ENCODE assay signal across 7 mouse cellular contexts in genomic region chr1:153549536-153550199, GRCm38 (mm10). TPM values are rescaled to one million over a fixed set of nuclear protein-coding genes. Genes with fewer than 3 reads are reported as not detected.
DNase-seq lines count a peak whose midpoint lies in the region; ATAC-seq and TF ChIP-seq lines count a peak whose summit lies in the region.

TSS of gene Npl (minus strand) at chr1:153550045.

- H3K4me1 ChIP-seq in embryonic facial prominence, embryonic 13.5 days = 0 out of 2 replicates have a peak, but pooled peaks cover 4% of the 10 kb centered on the region
- H3K4me1 ChIP-seq in heart, adult 2 months (ENCODE audit: control insufficient read depth, insufficient read depth, low read length) = no peaks in the 10 kb centered on the region; the same call in 1 of the 2 replicates
- H3K4me1 ChIP-seq in kidney, adult 2 months (ENCODE audit: control insufficient read depth, insufficient read depth, low read length) = peaks cover 5% of the 10 kb centered on the region
- no peaks in the 10 kb centered on the region for H3K4me1 ChIP-seq in limb, embryonic 14.5 days (ENCODE audit: control insufficient read depth, insufficient read depth, low read length)
- H3K4me1 ChIP-seq in midbrain, embryonic 15.5 days = peaks cover 4% of the 10 kb centered on the region

- peak; percentile 89 for ATAC-seq in embryonic facial prominence, embryonic 13.5 days (ENCODE audit: insufficient number of reproducible peaks, insufficient read depth, low FRiP score, low TSS enrichment, low read depth)
- ATAC-seq in limb, embryonic 14.5 days (ENCODE audit: low FRiP score, low read depth) = peak; percentile 92
- ATAC-seq in midbrain, embryonic 15.5 days (replicated peaks) = peak; percentile 96

- H3K9ac ChIP-seq in embryonic facial prominence, embryonic 13.5 days = peak within 1 kb of the TSS; percentile 74
- H3K9ac ChIP-seq in heart, adult 2 months (ENCODE audit: low read depth, low read length) = peak within 1 kb of the TSS; percentile 30
- H3K9ac ChIP-seq in limb, embryonic 14.5 days (ENCODE audit: low read depth, low read length, severe bottlenecking) = peak within 1 kb of the TSS; percentile 61
- H3K9ac ChIP-seq in midbrain, embryonic 15.5 days = peak within 1 kb of the TSS; percentile 45

- H3K27me3 ChIP-seq in embryonic facial prominence, embryonic 13.5 days = no peaks in the 10 kb centered on the region; the same call in 1 of the 2 replicates
- no peaks in the 10 kb centered on the region for H3K27me3 ChIP-seq in heart, adult 2 months (ENCODE audit: control insufficient read depth, insufficient read depth, low read length)
- no peaks in the 10 kb centered on the region for H3K27me3 ChIP-seq in kidney, adult 2 months (replicated peaks; ENCODE audit: control insufficient read depth, insufficient read depth, low read length)
- H3K27me3 ChIP-seq in limb, embryonic 14.5 days (ENCODE audit: control insufficient read depth, insufficient read depth, low read length) = no peaks in the 10 kb centered on the region
- H3K27me3 ChIP-seq in midbrain, embryonic 15.5 days (replicated peaks) = no peaks in the 10 kb centered on the region

- H3K4me2 ChIP-seq in embryonic facial prominence, embryonic 13.5 days = peak within 1 kb of the TSS; percentile 68
- H3K4me2 ChIP-seq in limb, embryonic 14.5 days (replicated peaks; ENCODE audit: low read depth, low read length, severe bottlenecking) = peak within 1 kb of the TSS; percentile 62
- H3K4me2 ChIP-seq in midbrain, embryonic 15.5 days = peak within 1 kb of the TSS; percentile 58

- WGBS in embryonic facial prominence, embryonic 13.5 days = 5% methylated on average over 29 of the region's 29 CpGs
- 4% methylated on average over 29 of the region's 29 CpGs for WGBS in heart, adult 2 months
- 5% methylated on average over 29 of the region's 29 CpGs for WGBS in kidney, adult 2 months
- 5% methylated on average over 27 of the region's 29 CpGs for WGBS in limb, embryonic 14.5 days
- WGBS in midbrain, embryonic 15.5 days = 5% methylated on average over 29 of the region's 29 CpGs

- TF ChIP-seq POLR2A in heart, adult 2 months (IDR thresholded peaks at IDR 0.05; ENCODE audit: insufficient read depth, low read depth, low read length) = peak; percentile 46; the same call in 1 of the 2 replicates
- no peak for TF ChIP-seq POLR2A in kidney, adult 2 months (IDR thresholded peaks at IDR 0.05; ENCODE audit: low read depth, low read length)
- no peak for TF ChIP-seq POLR2A in limb, embryonic 14.5 days (IDR thresholded peaks at IDR 0.05; ENCODE audit: borderline replicate concordance, extremely low read depth, insufficient read depth, insufficient read length)

- TF ChIP-seq EP300 in heart, adult 2 months (IDR thresholded peaks at IDR 0.05; ENCODE audit: insufficient read depth, low read depth, low read length) = no peak

- intact Hi-C loops in heart, adult 2 months (cut with DNase I) = no loop called here

- peak; percentile 38 for TF ChIP-seq CTCF in heart, adult 2 months (IDR thresholded peaks at IDR 0.05)
- TF ChIP-seq CTCF in kidney, adult 2 months (conservative IDR thresholded peaks at IDR 0.05; ENCODE audit: insufficient read depth, insufficient read length, low read depth, low read length) = no peak

- H3K9me3 ChIP-seq in embryonic facial prominence, embryonic 13.5 days = no peaks in the 10 kb centered on the region
- no peaks in the 10 kb centered on the region for H3K9me3 ChIP-seq in limb, embryonic 14.5 days (ENCODE audit: control insufficient read depth, low read length)
- no peaks in the 10 kb centered on the region for H3K9me3 ChIP-seq in midbrain, embryonic 15.5 days

- H3K27ac ChIP-seq in embryonic facial prominence, embryonic 13.5 days = no peak within 1 kb of the TSS
- H3K27ac ChIP-seq in heart, adult 2 months = peak within 1 kb of the TSS; percentile 12; the same call in 1 of the 2 replicates
- no peak within 1 kb of the TSS for H3K27ac ChIP-seq in kidney, adult 2 months (ENCODE audit: insufficient read depth, low read depth, low read length)
- no peak within 1 kb of the TSS for H3K27ac ChIP-seq in limb, embryonic 14.5 days (replicated peaks; ENCODE audit: low read depth, low read length)
- H3K27ac ChIP-seq in midbrain, embryonic 15.5 days = no peak within 1 kb of the TSS

- H3K36me3 ChIP-seq in embryonic facial prominence, embryonic 13.5 days = no peaks in the 10 kb centered on the region
- H3K36me3 ChIP-seq in heart, adult 2 months (ENCODE audit: control insufficient read depth, insufficient read depth, low read length) = no peaks in the 10 kb centered on the region
- no peaks in the 10 kb centered on the region for H3K36me3 ChIP-seq in kidney, adult 2 months (ENCODE audit: control insufficient read depth, insufficient read depth, low read length)
- no peaks in the 10 kb centered on the region for H3K36me3 ChIP-seq in limb, embryonic 14.5 days (ENCODE audit: control insufficient read depth, insufficient read depth, low read length)
- no peaks in the 10 kb centered on the region for H3K36me3 ChIP-seq in midbrain, embryonic 15.5 days (replicated peaks)

- H3K79me2 ChIP-seq in heart, adult 2 months (replicated peaks; ENCODE audit: control insufficient read depth, insufficient read depth, low read length) = no peaks in the 10 kb centered on the region

- peak; percentile 80 for DNase-seq in adrenal gland, postnatal 25 days
- DNase-seq in heart, adult 2 months = peak; percentile 78 to 81
- peak; percentile 76 for DNase-seq in kidney, adult 2 months
- peak; percentile 75 for DNase-seq in limb, embryonic 14.5 days (ENCODE audit: low spot score)
- DNase-seq in spleen, postnatal 10 days (ENCODE audit: low spot score in 2 of 2) = peak; percentile 26 to 72

- H3K4me3 ChIP-seq in embryonic facial prominence, embryonic 13.5 days = peak within 1 kb of the TSS; percentile 57
- H3K4me3 ChIP-seq in heart, adult 2 months = peak within 1 kb of the TSS; percentile 71
- H3K4me3 ChIP-seq in kidney, adult 2 months (ENCODE audit: insufficient read depth, low read depth, low read length) = peak within 1 kb of the TSS; percentile 66
- H3K4me3 ChIP-seq in limb, embryonic 14.5 days (replicated peaks; ENCODE audit: low read length) = peak within 1 kb of the TSS; percentile 51
- peak within 1 kb of the TSS; percentile 47 for H3K4me3 ChIP-seq in midbrain, embryonic 15.5 days

RNA-seq across cellular contexts. Expression of gene Npl, which starts in this region (rescaled TPM):
- total RNA-seq in adrenal gland, postnatal 25 days (2021) = 11.3 and 12.7 TPM in 2 replicates
- 11.2 and 11.3 TPM in 2 replicates for polyA plus RNA-seq in embryonic facial prominence, embryonic 13.5 days (2015; fragmentation: Nextera tagmentation; extraction: Ambion mirVana)
- 1 to 10 TPM; 1.5 to 2.1 TPM for total RNA-seq in heart, adult 2 months (2021)
- polyA plus RNA-seq in heart, adult 2 months (2012; rRNA removed) = 0.43 and 0.70 TPM in 2 replicates
- 33.7 and 41.2 TPM in 2 replicates for polyA plus RNA-seq in kidney, adult 2 months (2012; rRNA removed)
- polyA plus RNA-seq in limb, embryonic 14.5 days (2012; rRNA removed) = 6.4 and 7.1 TPM in 2 replicates
- polyA plus RNA-seq in limb, embryonic 14.5 days (2014; fragmentation: Nextera tagmentation; extraction: Ambion mirVana) = 12.0 and 12.9 TPM in 2 replicates
- polyA plus RNA-seq in midbrain, embryonic 15.5 days (2015; fragmentation: Nextera tagmentation; extraction: Ambion mirVana) = 11.5 and 12.4 TPM in 2 replicates
